Mouse (Mus musculus) Patski (cell line): ENCODE measurements around the gene BC034090. TPM values are rescaled to one million over a fixed set of nuclear protein-coding genes. Genes with fewer than 3 reads are reported as not detected.
A peak's percentile ranks its signal among the peaks of the same experiment; 100 is the strongest.
"Not testable (repeated sequence)": the region's sequence is repeated elsewhere in the genome, so short reads cannot be mapped to it uniquely, and the experiment has no call there.

Source experiments
- ATAC-seq: fragments of 100-300 bp; one replicate; pipeline ENCODE4 v1.8.0; 2021
- CTCF ChIA-PET: fragments of 350-600 bp; sonication (Branson Sonifier 250); formaldehyde crosslinking; loops from one replicate; lab custom pipeline; 2022; ENCODE audit warnings: inconsistent platforms; lab: Charles Lee
- POLR2A ChIA-PET: fragments of 350-600 bp; sonication (Branson Sonifier 250); formaldehyde crosslinking; loops from one replicate; lab custom pipeline; 2022; ENCODE audit warnings: antibody characterized with exemption, inconsistent platforms; lab: Charles Lee
- DNase-seq: peaks from one replicate; pipeline ENCODE4 v3.0.0-alpha.2; 2011; ENCODE audit warnings: low read depth, low spot score
- H3K27me3 ChIP-seq: fragments of 371-371 bp; one replicate; pipeline ENCODE4 v1.5.1; 2021
- CTCF ChIP-seq: fragments of 100-300 bp; IDR thresholded peaks from one replicate; pipeline ENCODE4 v1.5.1; 2021
- in situ Hi-C: fragments of 300-500 bp; cut with MboI; formaldehyde crosslinking; loops from 3 replicates; pipeline ENCODE4 v1.11.1; 2018; ENCODE audit warnings: low pct_unique_long_range_greater_than_20kb, mixed read lengths
- polyA plus RNA-seq: library from polyadenylated mRNA; unstranded; gene quantifications from one replicate; pipeline ENCODE4 v1.2.3, GENCODE M21; 2021

BC034090 gene
- polyA plus RNA-seq, 1 experiment from 2014 or later: 75.8 TPM

GRCm38 (mm10) chr1:155274976-155275375 is 30.7 kb upstream of the BC034090 start:
- POLR2A ChIA-PET: interaction anchor here (1.1 kb wide), 1 partner anchor 44 kb away, joined by 3 read pairs; no protein-coding TSS in a partner anchor
- ATAC-seq (no peak), DNase-seq (no peak)
- CTCF ChIA-PET: no interaction called here
- in situ Hi-C loops: no loop called here
- no peak for TF ChIP-seq CTCF
- H3K27me3 ChIP-seq: no peaks in the 10 kb centered on the region

- in situ Hi-C loops: no loop called here
- ATAC-seq (peak; percentile 96), DNase-seq (no peak)
- ChIA-PET CTCF (no interaction called here), POLR2A (no interaction called here)
- no peak for TF ChIP-seq CTCF
- no peaks in the 10 kb centered on the region for H3K27me3 ChIP-seq
These were observed 28.7 kb upstream of the BC034090 start for GRCm38 (mm10) chr1:155272953-155273352.

GRCm38 (mm10) chr1:155262496-155262895 is 18.3 kb upstream of the BC034090 start:
- in situ Hi-C loops, ATAC-seq: not testable (repeated sequence)

GRCm38 (mm10) chr1:155254309-155254708 is 10.1 kb upstream of the BC034090 start:
- in situ Hi-C loops: no loop called here
- no peaks in the 10 kb centered on the region for H3K27me3 ChIP-seq
- no peak for ATAC-seq
- CTCF ChIA-PET: interaction anchor here (3.1 kb wide), 1 partner anchor 16 kb away, joined by 10 read pairs; no protein-coding TSS in a partner anchor
- no peak for DNase-seq
- no peak for TF ChIP-seq CTCF
- POLR2A ChIA-PET: no interaction called here

More at GRCm38 (mm10) chr1:155262496-155262895, 18.3 kb upstream of the BC034090 start:
- not testable (repeated sequence) for H3K27me3 ChIP-seq, DNase-seq
- ChIA-PET POLR2A (interaction anchor here (0.6 kb wide), 1 partner anchor 68 kb away, joined by 4 read pairs; no protein-coding TSS in a partner anchor), CTCF (interaction anchor here (0.7 to 1.0 kb wide), 3 partner anchors 9 to 31 kb away, joined by 3 read pairs; no protein-coding TSS in a partner anchor)

- in situ Hi-C loops: no loop called here
- ATAC-seq (no peak), DNase-seq (no peak)
- ChIA-PET POLR2A (no interaction called here), CTCF (interaction anchor here (3.1 kb wide), 1 partner anchor 18 kb away, joined by 10 read pairs; no protein-coding TSS in a partner anchor)
- TF ChIP-seq CTCF: no peak
- no peaks in the 10 kb centered on the region for H3K27me3 ChIP-seq
These were observed 8.9 kb upstream of the BC034090 start for GRCm38 (mm10) chr1:155253126-155253525.

GRCm38 (mm10) chr1:155252631-155253121 is 8.4 kb upstream of the BC034090 start:
- ATAC-seq: no peak
- ChIA-PET POLR2A (no interaction called here), CTCF (interaction anchor here (3.1 kb wide), 1 partner anchor 18 kb away, joined by 10 read pairs; no protein-coding TSS in a partner anchor)
- no peaks in the 10 kb centered on the region for H3K27me3 ChIP-seq
- DNase-seq: no peak
- in situ Hi-C loops: no loop called here
- TF ChIP-seq CTCF: no peak

- no peaks in the 10 kb centered on the region for H3K27me3 ChIP-seq
- ChIA-PET CTCF (interaction anchor here (3.1 kb wide), 1 partner anchor 19 kb away, joined by 10 read pairs; no protein-coding TSS in a partner anchor), POLR2A (no interaction called here)
- TF ChIP-seq CTCF: no peak
- DNase-seq (no peak), ATAC-seq (no peak)
- in situ Hi-C loops: no loop called here
These were observed 7.4 kb upstream of the BC034090 start for GRCm38 (mm10) chr1:155251596-155251995.

GRCm38 (mm10) chr1:155250531-155251135 is 6.4 kb upstream of the BC034090 start:
- no peak for DNase-seq
- no peaks in the 10 kb centered on the region for H3K27me3 ChIP-seq
- POLR2A ChIA-PET: no interaction called here
- ATAC-seq: no peak
- in situ Hi-C loops: no loop called here
- CTCF ChIA-PET: interaction anchor here (1.1 to 1.2 kb wide), 2 partner anchors 10 to 22 kb away, joined by 3 read pairs; no protein-coding TSS in a partner anchor
- TF ChIP-seq CTCF: no peak

GRCm38 (mm10) chr1:155249896-155250295 is 5.7 kb upstream of the BC034090 start:
- in situ Hi-C loops: loop anchor here (5.0 kb wide), 1 partner anchor 32 kb away; no protein-coding TSS in a partner anchor
- no peak for TF ChIP-seq CTCF
- POLR2A ChIA-PET: no interaction called here
- CTCF ChIA-PET: interaction anchor here (1.2 kb wide), 1 partner anchor 10 kb away, joined by 3 read pairs; no protein-coding TSS in a partner anchor
- ATAC-seq (no peak), DNase-seq (no peak)
- no peaks in the 10 kb centered on the region for H3K27me3 ChIP-seq

- CTCF ChIA-PET: interaction anchor here (1.2 to 1.5 kb wide), 2 partner anchors 12 to 31 kb away, joined by 3 to 5 read pairs; no protein-coding TSS in a partner anchor
These were observed 3.8 kb upstream of the BC034090 start for GRCm38 (mm10) chr1:155248041-155248440.

More at GRCm38 (mm10) chr1:155248041-155248440, 3.8 kb upstream of the BC034090 start:
- no peak for TF ChIP-seq CTCF
- DNase-seq (no peak), ATAC-seq (no peak)
- POLR2A ChIA-PET: interaction anchor here (0.7 to 1.0 kb wide), 2 partner anchors 9 to 10 kb away, joined by 3 to 4 read pairs; no protein-coding TSS in a partner anchor
- in situ Hi-C loops: loop anchor here (5.0 kb wide), 1 partner anchor 34 kb away; no protein-coding TSS in a partner anchor
- H3K27me3 ChIP-seq: no peaks in the 10 kb centered on the region
